Mouse (Mus musculus): ENCODE measurements around the gene Fhit. TPM values are rescaled to one million over a fixed set of nuclear protein-coding genes. Genes with fewer than 3 reads are reported as not detected.

Fhit gene
- polyA plus RNA-seq, 1 experiment, result 1.6 TPM

DNA sequence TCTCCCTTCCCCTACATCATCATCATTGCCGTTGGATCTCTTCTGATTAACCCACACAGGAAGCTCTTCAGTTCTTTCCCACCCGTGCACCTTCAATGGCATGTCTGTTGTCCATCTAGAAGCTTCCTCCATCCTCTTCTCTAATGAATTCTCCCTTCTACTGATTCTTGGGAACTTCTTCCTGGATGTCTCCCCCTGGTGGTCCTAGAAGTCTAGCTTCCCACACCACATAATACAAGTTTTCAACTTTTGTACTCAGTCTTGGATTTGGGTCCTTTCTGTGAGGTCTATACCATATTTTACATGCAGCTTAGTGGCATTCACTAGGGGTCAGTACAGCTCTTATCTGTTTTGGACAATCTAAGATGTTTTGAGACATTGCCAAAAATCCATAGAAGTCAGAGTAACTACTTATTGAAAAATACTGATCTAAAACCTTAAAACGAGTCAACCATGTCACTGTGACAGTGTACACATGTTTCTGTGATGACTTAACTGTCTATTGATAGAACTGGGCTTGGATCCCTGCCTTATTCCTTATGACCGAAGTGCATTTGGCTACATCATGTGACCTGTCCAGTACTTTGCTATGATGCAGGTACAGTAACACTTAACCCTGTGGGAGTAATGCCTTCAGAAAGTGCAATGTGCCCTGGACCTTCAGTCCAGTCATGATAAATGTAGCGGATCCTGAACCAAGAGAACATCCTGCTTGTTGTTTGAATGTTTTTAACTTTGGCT lies 1141.3 kb downstream of the Fhit start:
- WGBS, result 62% methylated on average over 5 of the region's 5 CpGs
- TF ChIP-seq CTCF (IDR thresholded peaks at IDR 0.05; ENCODE audit: insufficient read depth, low read length), result no peak
- no peak for TF ChIP-seq POLR2A (IDR thresholded peaks at IDR 0.05; ENCODE audit: borderline replicate concordance, extremely low read depth, low read depth, low read length)
- Histone ChIP-seq H3K4me1 (ENCODE audit: control insufficient read depth, insufficient read depth, low read length) (no peaks in the 10 kb centered on the region), H3K4me3 (replicated peaks; ENCODE audit: extremely low read depth, low read depth, low read length) (no peak overlapping the region)
- no peak for DNase-seq

DNA sequence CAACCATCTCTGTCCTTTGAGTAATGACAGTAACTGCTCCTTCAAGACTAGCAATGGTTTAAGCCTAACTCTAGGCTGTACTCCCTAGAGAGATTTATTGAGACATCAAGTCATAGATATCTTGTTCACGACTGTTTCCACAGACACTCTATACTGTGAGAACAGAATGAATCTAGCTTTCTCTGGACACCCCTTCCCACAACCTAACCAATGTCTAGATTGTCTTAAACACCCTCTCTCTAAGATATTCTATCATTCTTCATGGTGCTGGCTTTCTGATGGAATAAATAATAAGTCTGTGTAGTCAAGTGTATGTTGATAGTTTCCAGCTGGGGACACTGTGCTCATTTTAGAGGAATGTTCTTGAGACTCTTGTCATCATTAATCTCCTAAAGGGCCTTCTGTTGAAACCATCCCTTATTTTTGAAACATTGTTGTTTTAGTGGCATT lies 1148.0 kb downstream of the Fhit start:
- no peak for TF ChIP-seq POLR2A (IDR thresholded peaks at IDR 0.05; ENCODE audit: borderline replicate concordance, extremely low read depth, low read depth, low read length)
- TF ChIP-seq CTCF (IDR thresholded peaks at IDR 0.05; ENCODE audit: insufficient read depth, low read length), result no peak
- Histone ChIP-seq H3K4me1 (ENCODE audit: control insufficient read depth, insufficient read depth, low read length) (no peaks in the 10 kb centered on the region; the same call in 1 of the 2 replicates), H3K4me3 (replicated peaks; ENCODE audit: extremely low read depth, low read depth, low read length) (no peak overlapping the region)
- no peak for DNase-seq
- WGBS, result 55% methylated on average over 1 of the region's 1 CpGs

DNA sequence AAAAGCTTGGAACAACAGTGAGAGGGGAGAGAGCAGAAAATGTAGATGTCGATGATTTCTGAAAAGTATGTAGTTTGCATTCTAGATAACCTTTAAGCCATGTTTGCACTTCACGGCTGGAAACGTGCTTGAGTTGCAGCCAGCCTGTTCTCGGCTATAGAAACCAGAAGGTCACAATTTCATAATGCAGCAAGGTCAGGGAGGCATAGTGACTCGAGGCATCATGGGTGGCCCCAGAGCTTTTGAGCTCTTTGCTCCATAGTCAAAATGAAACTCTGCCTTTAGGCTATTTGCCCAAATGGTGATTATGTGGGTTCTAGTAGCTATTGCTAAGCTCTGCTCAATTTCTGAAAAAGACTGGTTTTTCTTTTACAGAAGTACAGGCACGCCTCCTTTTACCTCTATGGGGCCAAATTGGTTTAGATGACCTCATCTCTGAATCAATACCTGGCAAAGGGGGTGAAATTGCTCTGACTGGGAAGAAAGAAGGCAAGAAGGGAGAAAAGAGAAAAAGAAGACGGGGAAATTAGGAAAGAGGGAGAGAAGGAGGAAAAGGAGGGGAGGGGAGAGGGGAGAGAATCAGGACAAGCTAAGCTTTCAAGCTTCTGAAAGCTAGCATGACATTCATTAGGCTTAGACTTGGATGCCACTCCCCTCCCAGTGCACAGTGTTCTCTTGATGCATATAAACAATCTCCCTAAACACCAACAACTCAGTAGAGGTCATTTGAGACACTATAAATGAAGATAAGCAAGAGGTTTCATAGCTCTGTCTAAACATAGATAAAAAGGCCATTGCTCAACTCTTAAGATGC lies 1148.6 kb downstream of the Fhit start:
- no peak for DNase-seq
- Histone ChIP-seq H3K4me1 (ENCODE audit: control insufficient read depth, insufficient read depth, low read length) (no peaks in the 10 kb centered on the region; the same call in 1 of the 2 replicates), H3K4me3 (replicated peaks; ENCODE audit: extremely low read depth, low read depth, low read length) (no peak overlapping the region)
- WGBS, result 48% methylated on average over 7 of the region's 7 CpGs
- no peak for TF ChIP-seq POLR2A (IDR thresholded peaks at IDR 0.05; ENCODE audit: borderline replicate concordance, extremely low read depth, low read depth, low read length)
- TF ChIP-seq CTCF (IDR thresholded peaks at IDR 0.05; ENCODE audit: insufficient read depth, low read length), result no peak

DNA sequence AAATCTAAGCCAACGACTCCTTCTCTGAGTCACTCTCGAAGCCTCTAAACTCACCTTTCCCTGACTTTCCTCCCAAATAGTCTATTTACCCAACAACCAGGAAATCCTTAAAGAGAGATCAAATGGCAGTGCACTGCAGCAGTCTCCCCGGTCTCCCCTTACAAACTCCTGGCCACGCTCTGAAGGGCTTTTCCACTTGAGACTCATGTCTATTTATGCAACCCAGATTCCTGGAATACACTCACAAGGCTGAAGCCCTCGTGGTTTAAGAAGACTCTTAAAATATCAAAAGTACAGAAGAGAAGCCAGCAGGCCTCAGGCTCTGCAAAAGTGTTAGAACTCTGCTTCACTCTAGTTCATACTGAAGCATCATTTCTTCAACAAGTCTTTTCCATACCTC lies 1155.6 kb downstream of the Fhit start:
- H3K4me1 ChIP-seq (ENCODE audit: control insufficient read depth, insufficient read depth, low read length), result no peaks in the 10 kb centered on the region
- WGBS, result 61% methylated on average over 5 of the region's 5 CpGs
- no peak for DNase-seq
- no peak overlapping the region for H3K4me3 ChIP-seq (replicated peaks; ENCODE audit: extremely low read depth, low read depth, low read length)
- TF ChIP-seq CTCF (IDR thresholded peaks at IDR 0.05; ENCODE audit: insufficient read depth, low read length) (no peak), POLR2A (IDR thresholded peaks at IDR 0.05; ENCODE audit: borderline replicate concordance, extremely low read depth, low read depth, low read length) (no peak)

DNA sequence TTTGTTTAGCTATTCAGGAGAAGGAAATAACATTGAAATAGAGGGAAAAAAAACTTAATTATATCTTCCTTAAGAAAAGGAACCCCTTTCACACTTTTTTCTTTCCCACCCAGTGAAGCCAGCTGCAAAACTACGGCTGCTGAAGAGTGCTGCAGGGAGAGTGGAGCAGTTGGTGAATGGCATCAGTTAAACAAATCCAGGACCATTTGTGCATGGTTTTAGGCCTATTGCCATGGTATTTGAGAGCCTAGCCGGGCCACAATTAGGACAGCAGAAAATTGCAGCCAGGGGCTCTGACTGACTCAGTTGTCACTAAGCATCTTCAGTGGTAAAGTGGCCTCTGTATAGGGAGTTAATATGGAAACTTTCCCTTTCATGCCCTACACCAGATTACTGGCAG lies 1158.0 kb downstream of the Fhit start:
- Histone ChIP-seq H3K4me1 (ENCODE audit: control insufficient read depth, insufficient read depth, low read length) (no peaks in the 10 kb centered on the region), H3K4me3 (replicated peaks; ENCODE audit: extremely low read depth, low read depth, low read length) (no peak overlapping the region)
- TF ChIP-seq POLR2A (IDR thresholded peaks at IDR 0.05; ENCODE audit: borderline replicate concordance, extremely low read depth, low read depth, low read length), result no peak
- no peak for TF ChIP-seq CTCF (IDR thresholded peaks at IDR 0.05; ENCODE audit: insufficient read depth, low read length)
- 73% methylated on average over 2 of the region's 2 CpGs for WGBS
- no peak for DNase-seq

DNA sequence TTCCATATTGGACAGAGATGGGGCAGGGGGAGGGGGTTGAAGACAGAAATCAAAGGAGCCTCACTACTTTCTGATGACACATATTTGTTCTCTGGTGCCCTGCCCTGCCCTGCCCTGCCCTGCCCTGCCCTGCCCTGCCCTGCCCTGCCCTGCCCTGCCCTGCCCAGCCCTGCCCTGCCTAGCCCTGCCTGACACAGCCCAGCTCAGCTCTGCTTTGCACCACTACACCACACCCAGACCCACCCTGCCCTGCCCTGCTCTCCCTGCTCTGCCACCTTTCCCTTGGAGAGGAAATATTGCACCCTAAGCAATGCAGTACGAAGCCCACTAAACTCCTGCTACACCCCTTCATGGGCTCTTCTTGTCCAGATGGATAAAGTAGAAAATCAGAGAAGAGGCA lies 1171.2 kb downstream of the Fhit start:
- 81% methylated on average over 1 of the region's 1 CpGs for WGBS

DNA sequence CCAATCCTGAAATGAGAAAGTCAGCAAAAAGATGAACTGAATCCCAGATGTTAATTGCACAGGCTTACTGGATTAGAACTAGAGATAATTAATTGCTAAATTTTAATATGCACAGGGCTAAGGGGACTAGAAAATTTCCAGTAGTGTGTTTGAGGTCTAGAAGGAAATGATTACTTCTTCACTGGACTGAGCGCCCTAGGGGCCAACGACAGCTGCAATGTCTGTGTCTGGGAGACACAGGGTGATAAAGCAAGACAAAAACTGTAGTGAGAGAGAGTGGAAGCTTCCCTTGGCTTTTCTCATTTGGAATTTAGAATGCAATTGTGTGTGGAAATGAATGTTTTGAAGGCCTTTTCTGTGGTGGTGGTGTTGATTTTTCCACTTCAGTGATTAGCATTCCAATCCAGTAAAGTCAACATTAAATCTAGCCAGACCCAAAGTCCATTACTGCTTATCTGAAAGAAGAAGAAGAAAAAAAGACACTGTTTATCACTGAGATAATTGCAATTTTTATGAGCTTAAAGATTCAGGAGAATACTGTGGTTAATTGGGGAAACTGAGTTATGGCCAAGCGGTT lies 1184.8 kb downstream of the Fhit start:
- H3K4me1 ChIP-seq (ENCODE audit: control insufficient read depth, insufficient read depth, low read length), result no peaks in the 10 kb centered on the region
- 64% methylated on average over 3 of the region's 3 CpGs for WGBS
- DNase-seq, result no peak
- H3K4me3 ChIP-seq (replicated peaks; ENCODE audit: extremely low read depth, low read depth, low read length), result no peak overlapping the region
- no peak for TF ChIP-seq CTCF (IDR thresholded peaks at IDR 0.05; ENCODE audit: insufficient read depth, low read length)

More for the DNA sequence above, 1171.2 kb downstream of the Fhit start:
- no peak for DNase-seq
- TF ChIP-seq CTCF (IDR thresholded peaks at IDR 0.05; ENCODE audit: insufficient read depth, low read length), result no peak
- no peak for TF ChIP-seq POLR2A (IDR thresholded peaks at IDR 0.05; ENCODE audit: borderline replicate concordance, extremely low read depth, low read depth, low read length)
- no peak overlapping the region for H3K4me3 ChIP-seq (replicated peaks; ENCODE audit: extremely low read depth, low read depth, low read length)
- H3K4me1 ChIP-seq (ENCODE audit: control insufficient read depth, insufficient read depth, low read length), result no peaks in the 10 kb centered on the region

DNA sequence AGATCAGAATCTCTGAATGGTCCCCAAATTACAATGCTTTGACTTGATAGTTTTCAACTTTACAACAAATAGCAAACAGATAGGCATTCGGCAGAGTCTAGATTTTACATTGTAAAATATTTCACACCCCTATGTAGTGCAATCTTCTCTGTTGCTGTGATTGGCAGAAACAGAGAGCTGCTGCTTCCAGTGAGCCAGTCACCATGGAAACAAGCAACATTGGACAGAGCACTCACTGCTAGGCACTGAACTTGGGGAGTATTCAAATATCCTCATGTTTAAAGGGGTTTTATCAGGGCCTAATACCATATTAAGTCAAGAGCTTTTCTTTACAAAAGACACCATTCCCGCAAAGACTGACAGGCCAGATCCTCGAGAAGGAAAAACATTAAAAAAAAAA lies 1187.4 kb downstream of the Fhit start:
- DNase-seq, result no peak
- WGBS, result 72% methylated on average over 3 of the region's 3 CpGs
- TF ChIP-seq POLR2A (IDR thresholded peaks at IDR 0.05; ENCODE audit: borderline replicate concordance, extremely low read depth, low read depth, low read length), result no peak
- TF ChIP-seq CTCF (IDR thresholded peaks at IDR 0.05; ENCODE audit: insufficient read depth, low read length), result no peak
- Histone ChIP-seq H3K4me3 (replicated peaks; ENCODE audit: extremely low read depth, low read depth, low read length) (no peak overlapping the region), H3K4me1 (ENCODE audit: control insufficient read depth, insufficient read depth, low read length) (no peaks in the 10 kb centered on the region)

DNA sequence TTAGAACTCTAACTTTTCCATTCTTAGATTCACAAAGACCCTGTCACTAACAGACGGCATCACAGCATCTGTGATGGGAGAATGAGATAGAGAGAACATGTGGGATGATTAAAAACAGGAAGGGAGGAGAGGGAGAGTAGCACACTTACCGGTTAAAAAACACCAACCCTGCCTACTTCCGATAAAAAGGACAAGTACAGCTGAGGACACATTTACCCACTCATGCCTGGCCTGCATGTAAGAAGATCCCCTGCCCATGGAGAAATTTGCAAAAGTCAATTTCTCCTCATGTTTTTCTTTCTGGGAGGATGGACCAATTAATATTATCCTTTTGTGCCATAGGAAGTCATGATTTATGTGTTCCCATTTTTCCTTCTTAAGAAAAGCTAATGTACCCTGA lies 1198.0 kb downstream of the Fhit start:
- DNase-seq, result no peak
- TF ChIP-seq CTCF (IDR thresholded peaks at IDR 0.05; ENCODE audit: insufficient read depth, low read length) (no peak), POLR2A (IDR thresholded peaks at IDR 0.05; ENCODE audit: borderline replicate concordance, extremely low read depth, low read depth, low read length) (no peak)
- WGBS, result 68% methylated on average over 3 of the region's 3 CpGs
- Histone ChIP-seq H3K4me3 (replicated peaks; ENCODE audit: extremely low read depth, low read depth, low read length) (no peak overlapping the region), H3K4me1 (ENCODE audit: control insufficient read depth, insufficient read depth, low read length) (no peaks in the 10 kb centered on the region)
